Mouse (Mus musculus): ENCODE results near the gene Ush2a.

DNA sequence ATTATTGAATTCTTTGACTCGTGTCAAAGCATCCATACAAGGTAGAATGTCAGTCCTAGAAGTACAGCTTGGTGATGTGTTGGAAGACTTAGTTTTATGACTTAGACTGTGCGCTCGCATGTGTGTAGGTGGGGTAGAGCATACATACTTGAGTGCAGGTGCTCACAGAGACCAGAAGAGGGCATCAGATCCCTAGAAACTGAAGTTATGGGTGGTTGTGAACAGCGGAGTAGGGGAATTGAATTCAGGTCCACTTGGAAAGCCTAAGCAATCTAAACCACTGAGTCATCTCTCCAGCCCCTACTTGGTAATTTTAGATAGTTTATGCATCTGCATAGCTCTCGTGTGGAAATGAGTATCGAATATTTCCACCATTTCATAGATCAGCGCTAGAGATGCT lies 59.7 kb downstream of the Ush2a start:
- TF ChIP-seq CTCF (IDR thresholded peaks at IDR 0.05; ENCODE audit: insufficient read depth, low read depth, low read length) (no peak), POLR2A (IDR thresholded peaks at IDR 0.05; ENCODE audit: insufficient read depth, low read depth, low read length) (no peak)

All from olfactory bulb, adult 2 months (tissue).